Mouse (Mus musculus): ENCODE measurements around the gene Btbd9. TPM values are rescaled to one million over a fixed set of nuclear protein-coding genes. Genes with fewer than 3 reads are reported as not detected.

The Btbd9 gene
- total and polyA plus RNA-seq, 2 experiments: 12.7 to 12.8 TPM

- Histone ChIP-seq H3K36me3 (ENCODE audit: control insufficient read depth, insufficient read depth, low read length) (no peaks in the 10 kb centered on the region), H3K27me3 (ENCODE audit: control insufficient read depth, insufficient read depth, low read length) (no peaks in the 10 kb centered on the region), H3K9ac (ENCODE audit: low read depth, low read length) (no peak overlapping the region), H3K4me3 (ENCODE audit: insufficient read depth, low read depth, low read length) (no peak overlapping the region), H3K27ac (replicated peaks; ENCODE audit: insufficient read depth, low read depth, low read length) (no peak overlapping the region), H3K79me2 (ENCODE audit: control insufficient read depth, insufficient read depth, low read length) (peaks cover 3% of the 10 kb centered on the region; the same call in 1 of the 2 replicates), H3K4me1 (ENCODE audit: control insufficient read depth, insufficient read depth, low read length) (no peaks in the 10 kb centered on the region)
- no peak for TF ChIP-seq CTCF (IDR thresholded peaks at IDR 0.05; ENCODE audit: low read depth, low read length)
- TF ChIP-seq POLR2A (IDR thresholded peaks at IDR 0.05; ENCODE audit: extremely low read depth, insufficient read depth, low read length): no peak
- DNase-seq (ENCODE audit: extremely low read depth, low read depth, low spot score): no peak
- 77% methylated on average over 6 of the region's 6 CpGs for WGBS
Measured at GRCm38 (mm10) chr17:30465060-30465762, 111.1 kb downstream of the Btbd9 start.

GRCm38 (mm10) chr17:30464240-30464745 is 112.0 kb downstream of the Btbd9 start:
- 38% methylated on average over 5 of the region's 5 CpGs for WGBS
- Histone ChIP-seq H3K4me3 (ENCODE audit: insufficient read depth, low read depth, low read length) (no peak overlapping the region), H3K79me2 (ENCODE audit: control insufficient read depth, insufficient read depth, low read length) (peaks cover 3% of the 10 kb centered on the region; the same call in 1 of the 2 replicates), H3K27me3 (ENCODE audit: control insufficient read depth, insufficient read depth, low read length) (no peaks in the 10 kb centered on the region), H3K36me3 (ENCODE audit: control insufficient read depth, insufficient read depth, low read length) (no peaks in the 10 kb centered on the region), H3K4me1 (ENCODE audit: control insufficient read depth, insufficient read depth, low read length) (no peaks in the 10 kb centered on the region), H3K27ac (replicated peaks; ENCODE audit: insufficient read depth, low read depth, low read length) (no peak overlapping the region), H3K9ac (ENCODE audit: low read depth, low read length) (no peak overlapping the region)
- TF ChIP-seq POLR2A (IDR thresholded peaks at IDR 0.05; ENCODE audit: extremely low read depth, insufficient read depth, low read length) (no peak), CTCF (IDR thresholded peaks at IDR 0.05; ENCODE audit: low read depth, low read length) (no peak)
- DNase-seq (ENCODE audit: extremely low read depth, low read depth, low spot score): no peak

DNA sequence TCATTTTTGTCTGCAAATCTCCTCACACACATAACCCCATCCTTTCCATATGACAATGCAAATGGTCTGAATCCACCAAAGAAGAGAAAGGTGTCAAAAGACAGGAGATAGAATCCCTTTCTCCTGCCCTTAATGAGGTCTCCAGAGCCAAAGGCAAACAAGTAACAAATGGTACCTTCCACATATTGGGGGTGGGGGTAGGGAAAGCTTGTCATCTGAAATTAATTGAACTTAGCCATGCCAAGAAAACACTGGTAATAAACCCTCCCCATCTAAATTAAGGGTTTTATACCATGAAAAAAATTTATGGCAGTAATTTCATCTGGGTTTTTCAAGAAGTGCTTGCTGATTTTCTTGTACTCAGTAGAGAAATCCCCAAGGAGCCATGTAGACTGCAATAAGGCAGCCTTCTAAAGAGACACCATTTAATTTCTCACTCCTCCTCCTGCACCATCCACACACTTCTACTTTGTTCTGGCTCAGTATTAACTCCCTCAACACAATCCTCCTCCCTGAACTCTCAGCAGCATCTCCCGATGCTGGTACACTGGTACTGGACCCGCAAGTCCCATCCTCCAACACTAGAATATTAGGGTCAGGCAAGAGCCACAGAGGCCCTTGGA is 115.5 kb downstream of the Btbd9 start:
- Histone ChIP-seq H3K27me3 (ENCODE audit: control insufficient read depth, insufficient read depth, low read length) (no peaks in the 10 kb centered on the region), H3K9ac (ENCODE audit: low read depth, low read length) (no peak overlapping the region), H3K4me3 (ENCODE audit: insufficient read depth, low read depth, low read length) (no peak overlapping the region), H3K36me3 (ENCODE audit: control insufficient read depth, insufficient read depth, low read length) (no peaks in the 10 kb centered on the region), H3K4me1 (ENCODE audit: control insufficient read depth, insufficient read depth, low read length) (no peaks in the 10 kb centered on the region), H3K79me2 (ENCODE audit: control insufficient read depth, insufficient read depth, low read length) (peaks cover 3% of the 10 kb centered on the region; the same call in 1 of the 2 replicates), H3K27ac (replicated peaks; ENCODE audit: insufficient read depth, low read depth, low read length) (no peak overlapping the region)
- no peak for DNase-seq (ENCODE audit: extremely low read depth, low read depth, low spot score)
- no peak for TF ChIP-seq CTCF (IDR thresholded peaks at IDR 0.05; ENCODE audit: low read depth, low read length)
- no peak for TF ChIP-seq POLR2A (IDR thresholded peaks at IDR 0.05; ENCODE audit: extremely low read depth, insufficient read depth, low read length)
- WGBS: 90% methylated on average over 2 of the region's 2 CpGs

GRCm38 (mm10) chr17:30459706-30460105 is 116.6 kb downstream of the Btbd9 start:
- Histone ChIP-seq H3K36me3 (ENCODE audit: control insufficient read depth, insufficient read depth, low read length) (no peaks in the 10 kb centered on the region), H3K27me3 (ENCODE audit: control insufficient read depth, insufficient read depth, low read length) (no peaks in the 10 kb centered on the region), H3K4me1 (ENCODE audit: control insufficient read depth, insufficient read depth, low read length) (no peaks in the 10 kb centered on the region), H3K27ac (replicated peaks; ENCODE audit: insufficient read depth, low read depth, low read length) (no peak overlapping the region), H3K4me3 (ENCODE audit: insufficient read depth, low read depth, low read length) (no peak overlapping the region), H3K9ac (ENCODE audit: low read depth, low read length) (no peak overlapping the region), H3K79me2 (ENCODE audit: control insufficient read depth, insufficient read depth, low read length) (no peaks in the 10 kb centered on the region; the same call in 1 of the 2 replicates)
- 97% methylated on average over 5 of the region's 5 CpGs for WGBS
- no peak for DNase-seq (ENCODE audit: extremely low read depth, low read depth, low spot score)
- TF ChIP-seq CTCF (IDR thresholded peaks at IDR 0.05; ENCODE audit: low read depth, low read length) (no peak), POLR2A (IDR thresholded peaks at IDR 0.05; ENCODE audit: extremely low read depth, insufficient read depth, low read length) (no peak)

- DNase-seq (ENCODE audit: extremely low read depth, low read depth, low spot score): peak; percentile 63
- Histone ChIP-seq H3K4me1 (ENCODE audit: control insufficient read depth, insufficient read depth, low read length) (no peaks in the 10 kb centered on the region), H3K4me3 (ENCODE audit: insufficient read depth, low read depth, low read length) (no peak overlapping the region), H3K79me2 (ENCODE audit: control insufficient read depth, insufficient read depth, low read length) (no peaks in the 10 kb centered on the region; the same call in 1 of the 2 replicates), H3K27ac (replicated peaks; ENCODE audit: insufficient read depth, low read depth, low read length) (no peak overlapping the region), H3K36me3 (ENCODE audit: control insufficient read depth, insufficient read depth, low read length) (no peaks in the 10 kb centered on the region), H3K27me3 (ENCODE audit: control insufficient read depth, insufficient read depth, low read length) (no peaks in the 10 kb centered on the region), H3K9ac (ENCODE audit: low read depth, low read length) (no peak overlapping the region)
- WGBS: 52% methylated on average over 5 of the region's 5 CpGs
- TF ChIP-seq POLR2A (IDR thresholded peaks at IDR 0.05; ENCODE audit: extremely low read depth, insufficient read depth, low read length) (no peak), CTCF (IDR thresholded peaks at IDR 0.05; ENCODE audit: low read depth, low read length) (no peak)
Measured at GRCm38 (mm10) chr17:30458926-30459325, 117.4 kb downstream of the Btbd9 start.
